Mouse (Mus musculus): Measurements from ENCODE around the gene Gm3727.
"Not testable (repeated sequence)": the region's sequence is repeated elsewhere in the genome, so short reads cannot be mapped to it uniquely, and the experiment has no call there.

Gene Gm3727

DNA sequence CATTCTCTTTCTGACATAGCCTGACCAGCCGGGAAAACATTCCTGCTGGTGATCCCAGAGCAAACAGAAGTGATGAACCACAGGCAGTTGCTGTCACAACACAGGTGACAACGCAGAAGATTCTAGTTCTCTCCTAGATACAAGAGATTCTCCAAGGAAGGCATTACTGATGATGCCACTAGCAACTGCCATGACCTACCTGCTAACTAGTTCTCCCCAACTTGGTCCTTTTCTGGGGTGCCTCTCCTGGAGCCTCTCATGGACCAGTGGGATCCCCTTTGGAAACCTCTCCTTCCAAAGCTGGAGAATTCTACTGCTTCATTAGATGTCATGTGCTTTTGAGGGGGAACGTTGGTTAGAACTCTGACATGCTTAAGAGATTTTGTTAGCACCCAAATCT is at the start of gene Gm3727:
TSS of gene Gm3727 (minus strand) at position 101 of the 400 bp plus-strand sequence.
- not testable (repeated sequence) for DNase-seq

- peak; percentile 4 for DNase-seq
Measured at GRCm38 (mm10) chr14:7243498-7243897, 21.0 kb downstream of the Gm3727 start.

All from kidney, postnatal 10 days (tissue).